Mouse (Mus musculus) CH12.LX (cell line): ENCODE results near the gene Cdh23. TPM values are rescaled to one million over a fixed set of nuclear protein-coding genes. Genes with fewer than 3 reads are reported as not detected.

Source experiments
- DNase-seq: peaks from one replicate; pipeline ENCODE4 v3.0.0-alpha.2; 2013; ENCODE audit errors: extremely low read depth
- H3K27ac ChIP-seq: 2 replicates; pipeline ENCODE4 v1.5.1; 2012; ENCODE audit warnings: low read depth, mild to moderate bottlenecking, control low read depth, moderate library complexity; ENCODE audit not compliant: insufficient read depth
- H3K27me3 ChIP-seq: replicated peaks from 2 replicates; pipeline ENCODE3; 2012; ENCODE audit warnings: inconsistent platforms
- H3K36me3 ChIP-seq, 2 experiments: replicated peaks in 1 of 2; 2 replicates each; pipeline versions ENCODE3 to v1.6.1; 2012; ENCODE audit warnings: inconsistent platforms in 1 of 2, low read length in 1 of 2, mild to moderate bottlenecking in 1 of 2, mixed read lengths in 1 of 2, moderate library complexity in 1 of 2; ENCODE audit not compliant: control insufficient read depth in 1 of 2, insufficient read depth in 1 of 2
- H3K4me1 ChIP-seq, 2 experiments: 2 replicates each; pipeline ENCODE4 v1.6.1; 2012; ENCODE audit warnings: inconsistent platforms in 1 of 2, moderate library complexity in 1 of 2; ENCODE audit not compliant: insufficient read depth in 2 of 2, control insufficient read depth in 1 of 2
- H3K4me2 ChIP-seq: 2 replicates; pipeline ENCODE4 v1.6.1; 2012; ENCODE audit warnings: low read depth, mild to moderate bottlenecking, control low read depth; ENCODE audit not compliant: poor library complexity, insufficient read depth, severe bottlenecking
- H3K4me3 ChIP-seq, 3 experiments: fragments of 150-350 bp in 1 of 3; sonication (generic) in 1 of 3; replicated peaks in 1 of 3; 2 replicates each; pipeline versions ENCODE3 to v1.5.1; 2011 to 2012; ENCODE audit warnings: low read depth in 2 of 3, low read length in 2 of 3, mild to moderate bottlenecking in 2 of 3, moderate library complexity in 2 of 3, control low read depth in 1 of 3, improper control_type of control experiment in 1 of 3, inconsistent platforms in 1 of 3, mixed read lengths in 1 of 3; ENCODE audit not compliant: poor library complexity in 1 of 3
- H3K79me2 ChIP-seq: replicated peaks from 2 replicates; pipeline ENCODE4 v1.6.1; 2012; ENCODE audit warnings: mild to moderate bottlenecking, moderate library complexity; ENCODE audit not compliant: control insufficient read depth, poor library complexity, insufficient read depth, severe bottlenecking; ENCODE audit errors: extremely low read depth
- H3K9ac ChIP-seq: 2 replicates; pipeline ENCODE4 v1.6.1; 2012; ENCODE audit warnings: low read depth, mild to moderate bottlenecking, control low read depth, moderate library complexity; ENCODE audit not compliant: insufficient read depth
- H3K9me3 ChIP-seq: replicated peaks from 2 replicates; pipeline ENCODE3; 2012; ENCODE audit warnings: low read length, inconsistent platforms, mixed read lengths
- BHLHE40 ChIP-seq: IDR thresholded peaks from 2 replicates; pipeline ENCODE4 v1.6.1; 2011; ENCODE audit warnings: mild to moderate bottlenecking, low read depth, low read length, improper control_type of control experiment
- CTCF ChIP-seq, 2 experiments: IDR thresholded peaks in 1 of 2; conservative IDR thresholded peaks in 1 of 2; 2 replicates each; pipeline ENCODE4 v1.5.1; 2011 to 2012; ENCODE audit warnings: low read depth in 2 of 2, low read length in 2 of 2, improper control_type of control experiment in 1 of 2, inconsistent platforms in 1 of 2, mild to moderate bottlenecking in 1 of 2, moderate library complexity in 1 of 2
- EP300 ChIP-seq: IDR thresholded peaks from 2 replicates; pipeline ENCODE4 v1.6.1; 2011; ENCODE audit warnings: low read length, improper control_type of control experiment
- ETS1 ChIP-seq: conservative IDR thresholded peaks from 2 replicates; pipeline ENCODE4 v1.6.1; 2012; ENCODE audit warnings: low read depth, mild to moderate bottlenecking, inconsistent platforms, low read length, improper control_type of control experiment, moderate library complexity
- GABPA ChIP-seq: IDR thresholded peaks from 2 replicates; pipeline ENCODE4 v1.6.1; 2012; ENCODE audit warnings: low read depth, low read length, improper control_type of control experiment, inconsistent platforms; ENCODE audit not compliant: insufficient replicate concordance
- JUND ChIP-seq: conservative IDR thresholded peaks from 2 replicates; pipeline ENCODE4 v1.6.1; 2011; ENCODE audit warnings: low read depth, low read length, improper control_type of control experiment
- KAT2A ChIP-seq: IDR thresholded peaks from 2 replicates; pipeline ENCODE4 v1.6.1; 2012; ENCODE audit warnings: low read length, improper control_type of control experiment, inconsistent platforms; ENCODE audit not compliant: insufficient replicate concordance
- MAFK ChIP-seq: IDR thresholded peaks from 2 replicates; pipeline ENCODE4 v1.6.1; 2011; ENCODE audit warnings: low read length, improper control_type of control experiment; ENCODE audit not compliant: insufficient replicate concordance
- MAX ChIP-seq: IDR thresholded peaks from 2 replicates; pipeline ENCODE4 v1.6.1; 2011; ENCODE audit warnings: low read length, improper control_type of control experiment
- MXI1 ChIP-seq: IDR thresholded peaks from 2 replicates; pipeline ENCODE4 v1.6.1; 2011; ENCODE audit warnings: mild to moderate bottlenecking, low read depth, low read length, improper control_type of control experiment
- MYC ChIP-seq: IDR thresholded peaks from 2 replicates; pipeline ENCODE4 v1.6.1; 2011; ENCODE audit warnings: low read depth, mild to moderate bottlenecking, improper control_type of control experiment, low read length
- NELFE ChIP-seq: IDR thresholded peaks from 2 replicates; pipeline ENCODE4 v1.6.1; 2011; ENCODE audit warnings: low read depth, low read length, improper control_type of control experiment
- POLR2AphosphoS2 ChIP-seq: IDR thresholded peaks from 2 replicates; pipeline ENCODE4 v1.6.1; 2011; ENCODE audit warnings: low read depth, low read length, improper control_type of control experiment
- RAD21 ChIP-seq: IDR thresholded peaks from 2 replicates; pipeline ENCODE4 v1.6.1; 2011; ENCODE audit warnings: low read depth, mild to moderate bottlenecking, low read length, improper control_type of control experiment, moderate library complexity
- SIN3A ChIP-seq: IDR thresholded peaks from 2 replicates; pipeline ENCODE4 v1.6.1; 2012; ENCODE audit warnings: low read length, improper control_type of control experiment, inconsistent platforms
- SMC3 ChIP-seq: IDR thresholded peaks from 2 replicates; pipeline ENCODE4 v1.6.1; 2011; ENCODE audit warnings: low read depth, low read length, improper control_type of control experiment
- TBP ChIP-seq: conservative IDR thresholded peaks from 2 replicates; pipeline ENCODE4 v1.6.1; 2011; ENCODE audit warnings: low read depth, low read length, improper control_type of control experiment
- UBTF ChIP-seq: IDR thresholded peaks from 2 replicates; pipeline ENCODE4 v1.6.1; 2012; ENCODE audit warnings: low read depth, mild to moderate bottlenecking, inconsistent platforms, low read length, improper control_type of control experiment, moderate library complexity
- USF1 ChIP-seq: IDR thresholded peaks from 2 replicates; pipeline ENCODE4 v1.6.1; 2014; ENCODE audit warnings: low read depth, mild to moderate bottlenecking, inconsistent platforms, low read length, improper control_type of control experiment
- ZC3H11A ChIP-seq: IDR thresholded peaks from 2 replicates; pipeline ENCODE4 v1.6.1; 2012; ENCODE audit warnings: low read depth, mild to moderate bottlenecking, inconsistent platforms, low read length, improper control_type of control experiment
- dilution Hi-C: fragments of 300-500 bp; cut with MboI; formaldehyde crosslinking; loops from 2 replicates; pipeline ENCODE4 v1.14.3; 2020; ENCODE audit warnings: low sequenced_read_pairs; ENCODE audit not compliant: extremely low pct_unique_long_range_greater_than_20kb, extremely low pct_ligation_motif_present
- in situ Hi-C: fragments of 300-500 bp; cut with MboI; formaldehyde crosslinking; loops from 3 replicates; pipeline ENCODE4 v1.14.3; 2019; ENCODE audit warnings: low sequenced_read_pairs, low pct_ligation_motif_present, low pct_unique_long_range_greater_than_20kb, mixed read lengths
- polyA plus RNA-seq: library from polyadenylated mRNA; unstranded; fragments of >175 nt; gene quantifications from 2 replicates; pipeline ENCODE4 v1.2.1, GENCODE M21; 2012; ENCODE audit warnings: low read depth; ENCODE audit not compliant: insufficient read length
- total RNA-seq, 2 experiments: library from RNA; depleted of rRNA; stranded (reverse); fragments of 300-350 nt in 1 of 2; fragments of >200 nt in 1 of 2; gene quantifications; 2 replicates each; pipeline ENCODE4 v1.2.3; 2012 to 2014

Gene Cdh23
- total and polyA plus RNA-seq, 3 experiments: 0.20 to 0.73 (median 0.30) TPM

DNA sequence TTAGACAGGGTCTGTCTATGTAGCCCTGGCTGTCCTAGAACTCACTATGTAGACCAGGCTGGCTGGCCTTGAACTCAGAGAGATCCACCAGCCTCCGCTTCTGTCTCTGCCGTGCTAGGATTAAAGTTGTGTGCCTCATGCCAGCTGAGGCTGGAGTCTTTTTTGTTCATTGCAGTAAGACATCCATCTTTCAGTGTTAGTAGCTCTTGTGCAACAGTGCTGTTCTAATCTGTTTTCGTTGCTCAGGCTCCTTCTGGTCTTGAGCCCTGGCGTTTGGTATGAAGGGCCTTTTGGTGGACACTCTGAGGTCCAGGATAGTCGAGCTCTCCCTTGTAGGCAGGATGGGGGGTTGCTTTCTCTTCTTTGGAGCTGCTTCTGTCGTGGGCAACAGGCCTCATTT lies 332.9 kb downstream of the Cdh23 start:
- H3K79me2 ChIP-seq: no peaks in the 10 kb centered on the region
- no peak for DNase-seq
- TF ChIP-seq POLR2AphosphoS2 (no peak), UBTF (no peak), EP300 (no peak), NELFE (no peak), GABPA (no peak), SIN3A (no peak), SMC3 (no peak), JUND (no peak), ZC3H11A (no peak), KAT2A (no peak), CTCF (conservative IDR thresholded peaks at IDR 0.05 in 1 of 2, IDR thresholded peaks at IDR 0.05 in 1 of 2; ENCODE audit: low read depth in 2 of 2, low read length in 2 of 2) (no peak), MYC (no peak), MAX (no peak), MXI1 (no peak), BHLHE40 (no peak)
- TF ChIP-seq, all 38 proteins: peak for 0
- dilution Hi-C loops (no loop called here), in situ Hi-C loops (no loop called here)
- peaks cover 12 to 19% of the 10 kb centered on the region in 2 experiments for H3K4me1 ChIP-seq
- H3K4me3 ChIP-seq: no peak overlapping the region
- no peaks in the 10 kb centered on the region for H3K9me3 ChIP-seq
- no peaks in the 10 kb centered on the region for H3K27me3 ChIP-seq
- H3K27ac ChIP-seq: no peak overlapping the region
- no peak overlapping the region for H3K9ac ChIP-seq
- no peak overlapping the region for H3K4me2 ChIP-seq
- peaks cover 9 to 14% of the 10 kb centered on the region in 2 experiments for H3K36me3 ChIP-seq

DNA sequence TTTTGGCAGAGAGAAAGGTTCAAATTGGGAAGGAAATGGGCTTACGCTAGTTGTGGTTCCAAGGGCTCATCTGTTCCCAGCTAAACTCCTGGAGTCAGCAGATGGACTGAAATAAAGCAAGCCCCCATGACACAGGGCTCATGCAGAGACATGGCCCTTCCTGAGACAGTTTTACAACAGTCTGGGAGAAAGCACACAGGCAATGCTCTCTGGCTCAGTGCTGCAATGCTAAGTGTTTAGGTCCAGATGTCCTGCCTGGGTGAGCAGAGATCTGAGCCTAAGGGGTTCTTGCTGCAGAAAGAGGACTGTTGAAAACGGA lies 334.0 kb downstream of the Cdh23 start:
- Histone ChIP-seq H3K4me2 (no peak overlapping the region), H3K4me1 (peaks cover 5 to 7% of the 10 kb centered on the region in 2 experiments), H3K27ac (no peak overlapping the region), H3K79me2 (no peaks in the 10 kb centered on the region), H3K4me3 (no peak overlapping the region), H3K9ac (no peak overlapping the region), H3K36me3 (peaks cover 13 to 19% of the 10 kb centered on the region in 2 experiments), H3K9me3 (no peaks in the 10 kb centered on the region), H3K27me3 (no peaks in the 10 kb centered on the region)
- dilution Hi-C loops (no loop called here), in situ Hi-C loops (no loop called here)
- TF ChIP-seq POLR2AphosphoS2: no peak
- TF ChIP-seq MAFK: no peak
- no peak for TF ChIP-seq SIN3A
- TF ChIP-seq ETS1: no peak
- TF ChIP-seq TBP: no peak
- no peak for TF ChIP-seq MXI1
- TF ChIP-seq RAD21: no peak
- TF ChIP-seq USF1: no peak
- no peak for DNase-seq
